Mouse (Mus musculus) forebrain, embryonic 14.5 days (tissue): ENCODE measurements around the gene Slc10a4. TPM values are rescaled to one million over a fixed set of nuclear protein-coding genes. Genes with fewer than 3 reads are reported as not detected.

Source experiments
- ATAC-seq: fragments of 200-750 bp; cut with Nextera tagmentation; 2 replicates; pipeline ENCODE4 v1.8.0; 2017; ENCODE audit warnings: mild to moderate bottlenecking, moderate library complexity
- DNase-seq: peaks from one replicate; pipeline ENCODE4 v3.0.0-alpha.2; 2015; ENCODE audit warnings: low spot score
- H3K27ac ChIP-seq: fragments of 300-500 bp; sonication (generic); 2 replicates; pipeline ENCODE4 v1.5.1; 2014; ENCODE audit warnings: low read depth, mild to moderate bottlenecking, control low read depth, low read length, moderate library complexity
- H3K27me3 ChIP-seq: fragments of 300-500 bp; sonication (generic); replicated peaks from 2 replicates; pipeline ENCODE4 v1.6.1; 2014; ENCODE audit warnings: low read length, control low read depth, mixed read lengths; ENCODE audit not compliant: control insufficient read depth, insufficient read depth
- H3K36me3 ChIP-seq: fragments of 300-500 bp; sonication (generic); 2 replicates; pipeline ENCODE4 v1.6.1; 2014; ENCODE audit warnings: low read length, control low read depth; ENCODE audit not compliant: control insufficient read depth, insufficient read depth
- H3K4me1 ChIP-seq: fragments of 300-500 bp; sonication (generic); 2 replicates; pipeline ENCODE4 v1.6.1; 2014; ENCODE audit warnings: antibody characterized with exemption, low read length, control low read depth; ENCODE audit not compliant: control insufficient read depth, insufficient read depth
- H3K4me2 ChIP-seq: fragments of 300-500 bp; sonication (generic); 2 replicates; pipeline ENCODE4 v1.6.1; 2014; ENCODE audit warnings: mild to moderate bottlenecking, control low read depth, low read length
- H3K4me3 ChIP-seq: fragments of 300-500 bp; sonication (generic); 2 replicates; pipeline ENCODE4 v1.5.1; 2014; ENCODE audit warnings: low read depth, low read length, control low read depth
- H3K9ac ChIP-seq: fragments of 300-500 bp; sonication (generic); 2 replicates; pipeline ENCODE4 v1.6.1; 2014; ENCODE audit warnings: mild to moderate bottlenecking, low read length, control low read depth, moderate library complexity
- H3K9me3 ChIP-seq: fragments of 300-500 bp; sonication (generic); replicated peaks from 2 replicates; pipeline ENCODE4 v1.6.1; 2016; ENCODE audit warnings: low read length, control low read depth, mixed read lengths; ENCODE audit not compliant: control insufficient read depth
- WGBS: fragments of 180-500 bp; shearing (Covaris S2); extraction: QIAGEN DNeasy Blood & Tissue Kit; methylation state at CpG from one replicate; pipeline ENCODE4 v1.1.7; 2014; 5-methylcytosine and 5-hydroxymethylcytosine counted together
- polyA plus RNA-seq: library from polyadenylated mRNA; unstranded; fragments of >200 nt; fragmentation: Nextera tagmentation; extraction: Ambion mirVana; gene quantifications from 2 replicates; pipeline ENCODE4 v1.2.1, GENCODE M21; 2014

Gene Slc10a4
- polyA plus RNA-seq, 1 experiment from 2014 or later = 16.5 TPM

- Histone ChIP-seq H3K27me3 (no peaks in the 10 kb centered on the region), H3K4me2 (no peak overlapping the region), H3K36me3 (peaks cover 61% of the 10 kb centered on the region), H3K9ac (no peak overlapping the region), H3K4me3 (no peak overlapping the region), H3K27ac (no peak overlapping the region), H3K9me3 (no peaks in the 10 kb centered on the region), H3K4me1 (no peaks in the 10 kb centered on the region)
- DNase-seq (no peak), ATAC-seq (no peak)
- WGBS = 99% methylated on average over 2 of the region's 2 CpGs
Measured at GRCm38 (mm10) chr5:73044055-73044454, 37.4 kb downstream of the Slc10a4 start.

DNA sequence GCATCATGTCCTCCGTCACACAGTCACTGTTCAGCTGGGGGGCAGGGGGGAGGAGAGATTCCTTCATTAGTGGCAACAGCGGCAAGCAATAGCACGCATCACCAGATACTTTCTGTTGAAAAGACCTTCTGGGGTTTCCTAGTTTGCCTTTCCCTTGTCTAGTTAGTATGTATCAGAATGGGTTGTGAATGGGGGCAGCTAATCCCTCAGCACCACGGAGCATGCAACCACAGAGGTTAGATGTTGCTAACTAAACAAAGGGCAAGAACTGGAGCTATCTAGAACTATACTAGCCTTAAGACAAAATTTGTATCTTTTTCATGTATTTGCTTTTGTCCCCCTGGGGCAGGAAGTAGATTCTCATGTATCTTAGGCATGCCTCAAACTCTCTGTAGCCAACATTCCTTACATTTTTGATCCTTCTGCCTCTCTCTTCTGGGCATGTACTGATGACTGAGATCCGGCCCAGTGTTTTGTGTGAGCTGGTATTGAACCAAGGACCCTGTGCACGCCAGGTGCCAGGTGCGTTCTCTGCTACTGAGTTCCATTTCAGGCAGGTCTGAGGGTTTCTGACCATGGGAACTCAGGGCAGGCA lies 41.1 kb downstream of the Slc10a4 start:
- no peak overlapping the region for H3K9ac ChIP-seq

GRCm38 (mm10) chr5:73053933-73054332 lies 47.2 kb downstream of the Slc10a4 start:
- Histone ChIP-seq H3K27ac (no peak overlapping the region), H3K36me3 (peaks cover 87% of the 10 kb centered on the region), H3K4me2 (no peak overlapping the region), H3K4me3 (no peak overlapping the region), H3K9ac (no peak overlapping the region), H3K9me3 (no peaks in the 10 kb centered on the region), H3K27me3 (no peaks in the 10 kb centered on the region), H3K4me1 (no peaks in the 10 kb centered on the region)
- 93% methylated on average over 8 of the region's 8 CpGs for WGBS
- DNase-seq (no peak), ATAC-seq (no peak)

More for the DNA sequence above, 41.1 kb downstream of the Slc10a4 start:
- DNase-seq (no peak), ATAC-seq (no peak)
- Histone ChIP-seq H3K4me2 (no peak overlapping the region), H3K27ac (no peak overlapping the region), H3K4me1 (no peaks in the 10 kb centered on the region), H3K9me3 (no peaks in the 10 kb centered on the region), H3K36me3 (peaks cover 86% of the 10 kb centered on the region), H3K27me3 (no peaks in the 10 kb centered on the region), H3K4me3 (no peak overlapping the region)
- WGBS = 77% methylated on average over 7 of the region's 7 CpGs

- Histone ChIP-seq H3K27ac (no peak overlapping the region), H3K4me3 (no peak overlapping the region), H3K36me3 (peaks cover 67% of the 10 kb centered on the region), H3K27me3 (no peaks in the 10 kb centered on the region), H3K4me2 (no peak overlapping the region), H3K4me1 (no peaks in the 10 kb centered on the region), H3K9ac (no peak overlapping the region), H3K9me3 (no peaks in the 10 kb centered on the region)
- WGBS = 94% methylated on average over 6 of the region's 6 CpGs
- no peak for ATAC-seq
- no peak for DNase-seq
Measured at GRCm38 (mm10) chr5:73056457-73056856, 49.8 kb downstream of the Slc10a4 start.

- no peaks in the 10 kb centered on the region for H3K9me3 ChIP-seq
- H3K4me3 ChIP-seq = no peak overlapping the region
- H3K27me3 ChIP-seq = no peaks in the 10 kb centered on the region
- H3K27ac ChIP-seq = no peak overlapping the region
- no peak overlapping the region for H3K9ac ChIP-seq
- no peak for ATAC-seq
- WGBS = 93% methylated on average over 5 of the region's 5 CpGs
- 0 out of 2 replicates have a peak, but pooled peaks cover 3% of the 10 kb centered on the region for H3K4me1 ChIP-seq
- DNase-seq = no peak
- no peak overlapping the region for H3K4me2 ChIP-seq
- H3K36me3 ChIP-seq = peaks cover 64% of the 10 kb centered on the region
Measured at GRCm38 (mm10) chr5:73056937-73057336, 50.3 kb downstream of the Slc10a4 start.

- peaks cover 51% of the 10 kb centered on the region for H3K36me3 ChIP-seq
- 15% methylated on average over 11 of the region's 11 CpGs for WGBS
- no peak overlapping the region for H3K4me2 ChIP-seq
- H3K4me3 ChIP-seq = no peak overlapping the region
- H3K9ac ChIP-seq = no peak overlapping the region
- 0 out of 2 replicates have a peak, but pooled peaks cover 6% of the 10 kb centered on the region for H3K4me1 ChIP-seq
- DNase-seq (peak; percentile 85), ATAC-seq (peak; percentile 74)
- H3K27me3 ChIP-seq = no peaks in the 10 kb centered on the region
- no peaks in the 10 kb centered on the region for H3K9me3 ChIP-seq
- H3K27ac ChIP-seq = peak overlapping the region; percentile 48; the same call in 1 of the 2 replicates
Measured at GRCm38 (mm10) chr5:73061506-73062155, 54.9 kb downstream of the Slc10a4 start.

Other genes starting within 250 kb of the Slc10a4 start
- gene Tec, start 138.4 kb upstream of the Slc10a4 start, polyA plus RNA-seq = 4.3 and 5.1 TPM in 2 replicates
- 18.9 and 20.5 TPM in 2 replicates for gene Slain2, start 92.6 kb upstream of the Slc10a4 start, polyA plus RNA-seq
- gene Gm10135, start 32.2 kb upstream of the Slc10a4 start, polyA plus RNA-seq = not detected in 2 replicates
- 32.4 and 35.6 TPM in 2 replicates for gene Fryl, start 249.7 kb downstream of the Slc10a4 start, polyA plus RNA-seq